Mouse (Mus musculus) c-Kit-positive CD71-positive TER-119-positive erythroid progenitor cells, embryonic 14.5 days (primary cell): ENCODE measurements around the gene Gm20388.

Experiments
- DNase-seq: peaks from one replicate; pipeline ENCODE4 v3.0.0-alpha.2; 2013; ENCODE audit warnings: low spot score

The Gm20388 gene

GRCm38 (mm10) chr8:122149045-122149444 is 2238.4 kb downstream of the Gm20388 start:
- no peak for DNase-seq

GRCm38 (mm10) chr8:122149606-122150005 is 2239.0 kb downstream of the Gm20388 start:
- DNase-seq, result no peak

GRCm38 (mm10) chr8:122151541-122151940 is 2240.9 kb downstream of the Gm20388 start:
- no peak for DNase-seq

DNA sequence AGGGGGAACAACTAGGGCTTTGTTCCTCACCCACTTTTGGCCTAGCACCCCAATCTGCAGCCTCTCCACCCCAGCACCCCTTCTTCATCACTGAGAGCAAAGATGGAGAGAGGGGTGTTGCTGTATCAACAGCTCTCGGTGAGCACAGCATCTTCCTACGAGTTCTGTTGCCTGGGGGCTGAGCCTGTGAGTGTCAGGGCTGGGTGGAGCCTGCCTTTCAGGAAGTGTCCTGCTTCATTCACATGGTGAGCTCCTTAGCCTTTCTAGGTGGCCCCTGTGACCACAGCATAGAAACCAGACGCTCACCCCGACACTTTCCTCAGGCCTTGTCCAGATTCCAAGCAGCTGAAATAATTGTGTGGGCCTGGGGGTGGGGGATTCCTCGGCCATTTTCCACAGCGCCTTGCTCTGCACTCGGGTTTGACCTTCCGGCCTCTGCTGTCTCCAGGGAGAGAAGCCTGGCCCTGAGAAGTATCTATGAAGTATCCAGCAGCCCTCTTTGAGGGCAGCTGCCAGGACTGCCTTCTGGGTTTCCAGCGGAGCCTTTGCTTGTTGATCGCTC is 2244.5 kb downstream of the Gm20388 start:
- DNase-seq, result no peak

GRCm38 (mm10) chr8:122155964-122156363 is 2245.3 kb downstream of the Gm20388 start:
- DNase-seq, result no peak

DNA sequence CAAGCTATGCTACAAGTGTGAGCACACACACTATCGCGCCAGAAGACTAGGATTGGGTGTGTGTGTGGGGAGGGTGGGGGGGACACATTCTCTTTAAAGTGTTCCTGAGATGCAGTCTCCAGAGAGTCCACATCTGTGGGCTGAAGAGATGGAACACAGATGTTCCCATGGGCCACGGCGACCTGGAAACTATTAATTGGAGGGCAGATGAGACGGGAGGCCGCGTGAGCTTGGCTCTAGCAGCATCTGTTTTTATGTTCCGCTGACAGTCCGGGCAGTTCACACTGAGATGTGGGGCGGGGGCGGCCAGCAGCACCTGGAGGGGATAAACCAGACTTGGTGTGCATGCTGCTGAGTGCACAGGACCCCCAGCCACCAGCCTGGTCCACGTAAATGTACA is 2247.0 kb downstream of the Gm20388 start:
- DNase-seq, result no peak

GRCm38 (mm10) chr8:122160165-122160564 is 2249.5 kb downstream of the Gm20388 start:
- DNase-seq, result no peak

DNA sequence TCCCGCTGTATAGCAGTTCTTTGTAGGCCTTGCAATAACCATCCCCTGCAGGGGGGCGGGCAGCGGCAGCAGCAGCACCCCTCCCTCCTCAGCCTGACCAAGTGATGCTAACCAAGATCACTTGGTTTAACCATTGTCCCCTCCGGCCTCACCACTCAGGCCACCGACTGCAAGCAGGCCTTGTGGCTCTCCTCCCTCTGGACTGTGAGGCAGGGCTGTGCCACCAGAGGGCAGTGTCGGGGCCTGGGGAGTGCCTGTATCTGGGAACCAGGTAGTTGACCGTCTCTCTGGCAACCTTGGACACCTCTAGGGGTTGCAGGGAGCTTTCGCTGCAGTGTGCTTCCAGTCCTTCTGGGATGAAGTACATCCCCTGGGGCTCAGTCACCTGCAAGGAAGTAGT is 2252.4 kb downstream of the Gm20388 start:
- DNase-seq, result peak; percentile 34

GRCm38 (mm10) chr8:122167204-122167860 is 2256.7 kb downstream of the Gm20388 start:
- DNase-seq, result no peak

GRCm38 (mm10) chr8:122169446-122169845 is 2258.8 kb downstream of the Gm20388 start:
- no peak for DNase-seq

DNA sequence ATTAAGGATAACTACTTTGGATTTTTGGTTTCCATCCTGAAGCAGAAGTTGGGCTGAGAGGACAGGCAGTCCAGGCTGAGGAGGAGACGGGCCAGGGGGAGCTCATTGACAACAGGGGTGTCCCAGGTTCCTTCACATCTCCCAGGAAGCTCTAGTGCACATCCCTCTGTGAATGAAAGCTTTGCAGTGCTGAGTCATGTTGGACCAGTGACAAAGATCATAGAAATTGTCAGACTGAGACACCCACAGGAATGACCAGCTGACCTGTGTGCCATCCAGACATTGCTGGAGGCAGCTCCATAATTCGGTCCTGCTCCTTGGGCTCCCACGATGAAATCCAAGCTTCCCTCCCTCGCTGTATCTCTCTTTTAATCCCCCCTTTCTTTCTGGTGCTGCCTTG is 2261.2 kb downstream of the Gm20388 start:
- no peak for DNase-seq

DNA sequence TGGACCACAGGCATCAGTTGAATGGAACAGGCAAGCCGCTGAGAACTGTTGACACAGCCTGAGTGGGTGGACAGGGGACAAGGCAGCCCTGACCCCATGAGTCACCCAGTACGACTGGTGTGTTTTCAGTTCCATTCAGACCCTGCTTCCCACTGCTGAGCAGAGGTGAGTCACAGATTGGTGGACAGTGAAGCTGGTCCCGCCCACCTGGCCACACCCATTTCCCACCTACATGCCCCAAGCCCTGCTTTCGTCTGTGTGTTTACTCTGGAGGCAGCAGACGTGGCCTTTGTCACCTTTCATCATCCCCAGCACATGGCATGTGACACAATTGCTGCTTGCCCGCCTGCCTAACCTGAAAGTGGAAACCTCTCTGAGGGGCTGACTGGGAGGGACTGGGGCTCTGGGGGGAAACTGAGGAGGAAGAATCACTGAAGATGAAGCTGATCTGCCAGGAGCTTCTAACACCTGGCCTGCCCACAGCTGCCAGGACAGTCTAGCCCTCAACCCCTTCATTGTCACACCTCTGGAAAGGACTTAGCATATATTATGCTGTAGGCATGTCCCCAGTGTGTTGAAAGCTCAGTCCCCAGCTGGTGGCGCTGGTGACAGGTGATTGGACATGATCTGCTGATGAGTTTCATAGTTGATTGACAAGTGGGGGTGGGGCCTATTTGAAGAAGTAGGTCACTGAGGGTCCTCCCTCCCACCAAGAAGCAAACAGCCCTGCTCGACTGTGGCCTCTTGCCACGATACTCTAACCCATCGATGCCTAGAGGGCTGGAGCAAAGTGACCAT is 2263.7 kb downstream of the Gm20388 start:
- DNase-seq, result no peak

DNA sequence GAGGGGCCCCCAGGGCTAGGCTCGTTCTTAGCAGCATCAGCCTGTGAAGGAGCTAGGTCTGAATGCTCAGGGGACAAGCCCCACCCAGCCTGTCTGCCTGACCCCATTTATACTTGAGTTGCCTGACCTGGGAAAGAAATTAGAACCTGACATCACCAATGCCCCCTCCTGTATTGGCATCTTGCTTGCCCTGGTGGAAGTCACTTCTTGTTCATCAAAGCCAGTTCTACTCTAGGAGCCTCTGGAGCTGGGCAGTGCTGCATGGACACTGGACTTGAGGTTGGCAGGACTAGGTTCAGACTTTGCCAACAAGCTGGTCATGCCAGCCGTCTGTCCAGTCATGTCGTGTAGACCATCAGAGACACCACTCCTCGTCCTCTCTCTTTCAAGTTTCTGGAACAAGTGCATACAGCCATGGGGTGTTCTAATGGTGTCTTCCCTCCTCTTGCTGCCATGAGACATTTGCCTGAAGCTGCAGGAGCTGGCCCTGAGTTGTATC is 2267.8 kb downstream of the Gm20388 start:
- DNase-seq, result no peak

DNA sequence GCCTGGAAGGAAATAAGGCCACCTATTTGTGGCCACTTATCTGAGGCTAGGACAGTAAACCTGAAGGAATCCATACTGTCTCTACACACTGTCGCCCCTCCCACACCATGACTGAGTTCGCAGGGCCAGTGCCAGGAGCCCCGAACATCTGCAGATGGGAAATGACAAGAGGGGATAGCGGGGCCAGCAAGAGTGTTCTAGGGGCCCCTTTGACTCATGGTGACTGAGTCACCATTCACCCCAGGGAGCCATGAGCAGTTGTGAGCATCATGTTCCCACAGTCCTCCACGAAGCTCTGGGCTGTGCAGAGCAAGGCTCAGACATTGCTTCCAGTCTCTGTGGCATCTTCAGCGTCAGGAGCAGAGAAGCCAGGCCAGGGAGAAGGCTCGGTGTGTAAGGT is 2268.7 kb downstream of the Gm20388 start:
- DNase-seq, result no peak

DNA sequence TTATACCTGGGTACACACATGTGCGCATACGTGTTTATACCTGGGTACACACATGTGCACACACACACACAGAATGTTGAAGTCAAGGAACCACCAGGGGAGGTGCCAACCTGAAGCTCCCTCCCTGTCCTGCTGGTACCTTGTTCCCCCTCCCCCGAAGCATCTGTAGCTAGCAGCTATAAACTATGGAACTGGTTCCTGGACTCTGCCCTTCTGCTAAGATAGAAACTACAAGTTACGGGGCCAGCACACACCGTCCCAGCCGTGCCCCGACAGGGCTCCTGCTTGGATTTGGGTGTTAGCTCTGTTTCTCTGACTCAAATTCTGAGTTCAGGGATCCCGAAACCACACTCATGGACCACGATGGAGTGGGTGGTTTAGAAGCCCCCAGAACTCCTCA is 2269.5 kb downstream of the Gm20388 start:
- no peak for DNase-seq

DNA sequence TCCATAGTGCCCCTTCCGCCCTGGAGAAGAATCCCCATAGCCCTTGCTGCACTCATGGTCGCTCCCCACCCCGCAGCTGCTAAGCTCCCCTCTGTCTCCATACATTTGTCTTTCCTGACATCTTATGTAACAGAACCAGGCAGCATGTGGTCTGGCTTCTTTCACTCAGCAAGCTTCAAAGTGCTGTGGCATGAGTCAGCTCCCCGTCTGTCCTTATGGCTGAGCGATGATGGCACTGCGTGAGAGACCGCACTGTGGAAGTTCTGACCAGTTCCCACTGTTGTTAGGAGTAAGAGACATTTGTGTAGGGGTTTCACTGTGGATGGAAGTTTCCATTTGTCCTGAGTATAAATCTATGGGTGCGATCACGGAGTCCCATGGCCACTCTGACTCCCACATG is 2270.8 kb downstream of the Gm20388 start:
- no peak for DNase-seq

- DNase-seq, result no peak
Measured at GRCm38 (mm10) chr8:122181991-122182390, 2271.3 kb downstream of the Gm20388 start.

DNA sequence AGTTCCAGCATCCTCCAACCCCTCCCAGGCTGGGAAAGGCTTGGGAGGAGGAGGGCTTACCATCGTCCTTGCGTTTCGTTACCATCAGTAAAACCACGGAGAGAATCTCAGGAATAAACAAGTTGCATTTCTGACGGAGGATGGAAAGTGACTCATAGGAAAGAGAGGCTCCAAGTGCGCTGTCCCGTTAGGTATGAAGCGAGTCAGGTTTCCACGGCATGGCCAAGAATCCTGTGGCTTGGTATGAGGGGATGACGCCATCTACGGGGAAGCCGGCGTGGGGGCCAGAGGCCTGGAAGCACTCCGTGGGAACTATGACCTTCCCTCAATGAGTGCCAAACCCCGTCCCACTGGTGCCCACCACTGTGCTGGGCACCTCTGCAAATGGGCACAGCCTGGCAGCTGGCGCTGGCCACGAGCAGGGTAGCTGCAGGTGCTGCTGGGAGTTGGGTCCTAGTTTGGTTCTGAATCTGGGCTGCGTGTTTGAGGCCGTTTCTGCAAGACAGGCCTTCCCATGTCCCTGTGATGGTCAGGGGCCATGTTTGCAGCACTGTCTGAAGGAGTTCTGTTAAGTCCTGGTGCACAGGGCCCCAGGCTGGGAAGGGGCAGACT is 2275.8 kb downstream of the Gm20388 start:
- DNase-seq, result no peak

- no peak for DNase-seq
Measured at GRCm38 (mm10) chr8:122187271-122187670, 2276.6 kb downstream of the Gm20388 start.

DNA sequence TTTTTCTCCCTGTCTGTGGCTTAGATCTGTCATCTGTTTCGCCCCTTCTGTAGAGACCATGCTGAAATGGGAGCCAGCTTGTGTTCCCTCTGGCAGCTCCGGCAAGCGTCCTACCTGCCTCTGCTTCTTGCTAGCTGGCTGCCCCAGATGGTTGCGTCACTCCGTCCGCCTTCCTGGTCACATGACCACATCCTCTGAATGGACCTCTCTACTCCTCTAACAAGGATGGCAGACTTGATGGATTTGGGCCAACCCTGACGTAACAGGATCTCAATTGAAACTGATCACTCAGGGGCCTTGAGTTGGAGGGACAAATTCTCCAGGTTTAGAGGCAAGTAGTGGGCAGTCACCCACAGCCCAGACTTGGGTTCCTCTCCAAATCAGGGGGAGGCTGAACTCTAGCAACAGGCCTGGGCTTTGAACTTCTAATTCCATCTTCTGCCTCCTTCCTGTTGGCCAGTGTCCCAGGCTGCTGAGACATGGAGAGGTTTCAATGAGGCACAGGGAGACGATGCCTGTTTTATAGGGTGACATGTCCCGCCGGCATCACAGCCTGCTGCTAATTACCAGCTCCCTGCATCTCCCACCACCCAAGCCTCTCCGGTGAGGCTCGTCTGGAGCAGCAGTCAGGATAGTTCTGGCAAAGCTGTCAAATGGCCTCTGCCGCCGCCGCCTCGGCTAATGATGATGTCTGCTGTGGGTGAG is 2279.9 kb downstream of the Gm20388 start:
- DNase-seq, result no peak

DNA sequence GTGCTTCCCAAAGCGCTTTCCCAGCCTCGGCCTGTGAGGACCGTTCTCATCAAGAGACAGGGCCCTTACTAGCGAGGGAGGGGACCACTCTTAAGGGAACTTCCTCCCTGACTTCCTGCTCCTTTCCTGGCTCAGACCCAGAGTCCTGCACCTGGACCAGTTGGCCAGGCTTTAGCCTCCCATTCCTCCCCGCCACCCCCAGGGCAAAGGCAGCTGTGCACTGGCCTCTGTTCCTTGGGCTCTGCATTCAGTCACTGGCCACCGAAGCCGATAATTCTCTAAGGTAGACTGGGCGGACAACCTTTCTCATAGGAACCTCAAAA is 2280.4 kb downstream of the Gm20388 start:
- no peak for DNase-seq

- DNase-seq, result no peak
Measured at GRCm38 (mm10) chr8:122192771-122193170, 2282.1 kb downstream of the Gm20388 start.
